Mouse (Mus musculus) hindbrain, embryonic 13.5 days (tissue): ENCODE measurements around the gene Rasl10a. TPM values are rescaled to one million over a fixed set of nuclear protein-coding genes. Genes with fewer than 3 reads are reported as not detected.

Source experiments
- ATAC-seq: fragments of 200-750 bp; cut with Nextera tagmentation; 2 replicates; pipeline ENCODE4 v1.8.0; 2017; ENCODE audit warnings: moderate TSS enrichment; ENCODE audit not compliant: low FRiP score
- H3K27ac ChIP-seq: fragments of 300-500 bp; sonication (generic); 2 replicates; pipeline ENCODE4 v1.5.1; 2015; ENCODE audit warnings: inconsistent platforms, mild to moderate bottlenecking, moderate library complexity
- H3K27me3 ChIP-seq: fragments of 300-500 bp; sonication (generic); 2 replicates; pipeline ENCODE4 v1.6.1; 2015; ENCODE audit warnings: mild to moderate bottlenecking, inconsistent platforms
- H3K36me3 ChIP-seq: fragments of 300-500 bp; sonication (generic); 2 replicates; pipeline ENCODE4 v1.6.1; 2015; ENCODE audit warnings: mild to moderate bottlenecking, inconsistent platforms
- H3K4me1 ChIP-seq: fragments of 300-500 bp; sonication (generic); replicated peaks from 2 replicates; pipeline ENCODE4 v1.6.1; 2015; ENCODE audit warnings: inconsistent platforms
- H3K4me2 ChIP-seq: fragments of 300-500 bp; sonication (generic); 2 replicates; pipeline ENCODE4 v1.6.1; 2015; ENCODE audit warnings: inconsistent platforms, mild to moderate bottlenecking, moderate library complexity
- H3K4me3 ChIP-seq: fragments of 300-500 bp; sonication (generic); 2 replicates; pipeline ENCODE4 v1.5.1; 2015; ENCODE audit warnings: mild to moderate bottlenecking, inconsistent platforms
- H3K9ac ChIP-seq: fragments of 300-500 bp; sonication (generic); 2 replicates; pipeline ENCODE4 v1.6.1; 2015; ENCODE audit warnings: mild to moderate bottlenecking, inconsistent platforms
- H3K9me3 ChIP-seq: fragments of 300-500 bp; sonication (generic); 2 replicates; pipeline ENCODE4 v1.6.1; 2016; ENCODE audit warnings: inconsistent platforms
- WGBS: fragments of 180-500 bp; shearing (Covaris S2); methylation state at CpG from one replicate; pipeline ENCODE4 v1.1.7; 2015; 5-methylcytosine and 5-hydroxymethylcytosine counted together
- polyA plus RNA-seq: library from polyadenylated mRNA; unstranded; fragments of >200 nt; fragmentation: Nextera tagmentation; extraction: Ambion mirVana; gene quantifications from 2 replicates; pipeline ENCODE4 v1.2.1, GENCODE M21; 2015

The Rasl10a gene
- 0.84 and 1.2 TPM in 2 replicates for polyA plus RNA-seq

DNA sequence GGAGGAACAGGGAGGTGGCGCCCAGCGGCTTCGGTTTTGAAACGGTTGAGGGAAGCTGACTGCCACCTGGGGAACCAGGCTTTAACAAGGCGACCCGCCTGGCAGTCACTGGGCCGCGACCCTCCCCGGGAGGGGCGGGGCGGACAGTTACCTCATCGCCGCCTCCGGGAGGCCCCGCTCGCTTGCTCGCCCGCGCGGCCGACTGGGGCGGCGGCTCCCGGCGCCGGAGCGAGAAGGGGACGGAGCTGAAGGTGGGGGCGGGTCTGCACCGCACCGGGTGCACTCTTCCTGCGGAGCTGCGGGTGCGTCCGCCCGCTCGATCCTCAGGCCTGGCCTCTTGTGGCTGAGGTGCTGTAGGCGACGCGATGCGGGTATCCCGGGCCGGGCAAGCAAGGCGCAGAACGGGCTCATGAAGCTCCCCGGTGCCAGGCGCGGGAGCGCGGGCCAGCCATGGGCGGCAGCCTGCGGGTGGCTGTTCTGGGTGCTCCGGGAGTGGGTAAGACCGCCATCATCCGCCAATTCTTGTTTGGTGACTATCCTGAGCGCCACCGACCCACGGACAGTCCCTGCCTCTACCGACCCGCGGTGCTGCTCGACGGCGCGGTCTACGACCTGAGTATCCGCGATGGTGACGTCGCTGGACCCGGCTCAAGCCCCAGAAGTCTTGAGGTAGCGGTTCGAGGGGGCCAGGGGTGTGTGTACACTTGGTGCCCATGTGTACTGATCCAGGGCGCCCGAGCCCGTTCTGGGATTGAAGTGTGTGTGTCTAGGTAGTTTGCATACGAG is at the start of gene Rasl10a:
Gene Rasl10a, plus strand, starts transcription at position 273 of the 786 bp plus-strand sequence.
- peak within 1 kb of the TSS; percentile 49 for H3K4me3 ChIP-seq
- WGBS = 2% methylated on average over 75 of the region's 77 CpGs
- peaks cover 55% of the 10 kb centered on the region for H3K4me1 ChIP-seq
- peaks cover 83% of the 10 kb centered on the region for H3K27me3 ChIP-seq
- no peaks in the 10 kb centered on the region for H3K9me3 ChIP-seq
- H3K27ac ChIP-seq = no peak within 1 kb of the TSS
- peak within 1 kb of the TSS; percentile 79 for H3K4me2 ChIP-seq
- ATAC-seq = peak; percentile 6; the same call in 1 of the 2 replicates
- H3K9ac ChIP-seq = peak within 1 kb of the TSS; percentile 74
- H3K36me3 ChIP-seq = peaks cover 7% of the 10 kb centered on the region

DNA sequence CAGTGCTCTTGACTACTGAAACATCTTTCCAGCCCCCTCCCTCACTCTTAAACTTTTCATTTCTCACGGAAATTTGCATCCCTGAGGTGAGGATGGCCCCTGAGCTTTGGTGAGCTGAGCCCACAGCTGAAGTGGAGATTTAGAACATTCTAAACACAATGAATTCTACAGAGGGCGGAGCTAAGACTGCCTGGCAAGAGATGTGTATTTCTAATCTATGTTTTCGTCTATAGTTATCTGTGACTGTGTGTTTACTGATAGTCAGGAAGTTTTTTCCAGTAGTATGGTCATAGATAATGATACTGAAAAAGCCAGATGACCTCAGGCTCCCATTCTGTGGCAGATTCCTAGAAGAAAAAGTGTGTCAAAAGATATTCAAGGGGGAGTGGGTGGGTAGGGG is 49.1 kb upstream of the Rasl10a start:
- Histone ChIP-seq H3K4me3 (no peak overlapping the region), H3K27me3 (no peaks in the 10 kb centered on the region), H3K4me2 (no peak overlapping the region), H3K27ac (no peak overlapping the region), H3K4me1 (no peaks in the 10 kb centered on the region), H3K9ac (no peak overlapping the region), H3K36me3 (peaks cover 42% of the 10 kb centered on the region), H3K9me3 (no peaks in the 10 kb centered on the region)
- WGBS = 86% methylated on average over 3 of the region's 3 CpGs
- no peak for ATAC-seq

DNA sequence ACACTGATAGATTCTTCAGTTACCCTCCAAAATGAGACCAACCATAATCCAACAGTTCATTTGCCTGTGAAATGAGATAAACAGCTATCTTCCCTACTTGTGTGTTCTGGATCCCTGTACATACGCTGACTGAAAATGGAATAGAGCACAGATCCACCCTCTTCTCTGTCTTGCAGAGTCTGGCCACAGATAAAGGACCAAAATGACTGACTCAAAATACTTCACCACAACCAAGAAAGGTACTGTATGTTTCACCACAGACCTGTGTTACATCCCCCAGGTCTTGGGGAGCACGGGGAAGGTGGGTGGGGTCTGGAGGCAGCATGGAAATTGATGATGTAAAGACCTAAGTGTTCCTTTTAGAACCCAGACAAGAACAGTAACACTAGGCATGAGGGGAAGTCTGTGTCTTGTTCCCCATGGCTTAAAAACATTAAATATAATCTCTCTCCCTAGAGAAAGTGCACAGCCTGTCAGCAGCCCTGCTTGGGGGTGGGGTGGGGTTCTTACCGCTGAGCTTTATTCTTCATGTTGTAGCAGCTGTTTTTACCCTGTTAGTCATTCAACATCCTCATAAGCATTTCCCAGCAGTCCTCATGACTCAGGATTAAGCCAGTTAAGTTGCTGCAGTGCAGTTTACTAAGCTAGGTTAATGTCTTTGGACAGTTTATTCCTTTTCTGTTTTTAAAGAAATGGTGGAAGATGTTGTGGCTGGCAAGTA is 48.4 kb upstream of the Rasl10a start:
- WGBS = 86% methylated on average over 3 of the region's 3 CpGs
- no peak for ATAC-seq
- H3K9me3 ChIP-seq = no peaks in the 10 kb centered on the region
- H3K4me3 ChIP-seq = no peak overlapping the region
- H3K36me3 ChIP-seq = peaks cover 48% of the 10 kb centered on the region
- no peaks in the 10 kb centered on the region for H3K4me1 ChIP-seq
- H3K27me3 ChIP-seq = no peaks in the 10 kb centered on the region
- no peak overlapping the region for H3K9ac ChIP-seq
- H3K27ac ChIP-seq = no peak overlapping the region
- H3K4me2 ChIP-seq = no peak overlapping the region

DNA sequence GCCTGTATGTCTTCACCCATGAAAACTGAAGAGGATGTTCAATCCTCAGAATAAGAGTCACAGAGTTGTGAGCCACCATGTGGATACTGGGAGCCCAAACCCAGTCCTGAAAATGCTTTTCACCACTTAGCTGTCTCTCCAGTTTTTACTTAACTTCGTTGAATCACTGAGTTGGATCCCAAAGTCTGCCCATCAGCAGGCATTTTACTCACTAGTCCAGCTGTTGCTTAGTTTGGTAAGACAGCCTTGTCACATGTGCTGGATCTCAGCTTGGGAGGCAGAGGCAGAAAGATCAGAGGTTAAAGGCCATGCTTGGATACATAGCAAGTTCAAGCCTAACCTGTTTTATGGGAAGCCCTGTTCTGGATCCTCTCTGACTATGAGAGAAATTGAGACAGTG is 47.7 kb upstream of the Rasl10a start:
- Histone ChIP-seq H3K4me1 (no peaks in the 10 kb centered on the region), H3K4me3 (no peak overlapping the region), H3K27me3 (no peaks in the 10 kb centered on the region), H3K36me3 (peaks cover 55% of the 10 kb centered on the region), H3K27ac (no peak overlapping the region), H3K4me2 (no peak overlapping the region), H3K9me3 (no peaks in the 10 kb centered on the region), H3K9ac (no peak overlapping the region)
- no peak for ATAC-seq
- WGBS = 96% methylated on average over 1 of the region's 1 CpGs

DNA sequence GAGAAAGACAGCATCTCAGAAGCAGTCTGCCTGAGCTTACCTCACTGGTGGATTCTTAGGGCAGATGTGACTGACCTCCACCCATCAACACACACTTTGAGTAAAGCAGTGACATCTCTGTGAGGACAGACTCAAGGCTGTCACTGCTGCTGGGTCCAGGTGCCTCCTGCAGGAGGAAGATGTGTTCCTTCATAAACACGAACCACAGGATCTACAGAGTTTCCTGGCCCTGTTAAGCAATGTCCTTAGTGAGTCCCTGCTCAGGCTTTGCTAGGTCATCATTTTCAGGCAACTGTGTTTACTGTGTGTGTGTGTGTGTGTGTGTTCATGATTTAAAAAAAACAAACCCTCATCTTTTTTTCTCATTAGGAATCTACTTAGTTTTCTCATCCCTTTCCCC is 46.4 kb upstream of the Rasl10a start:
- H3K4me2 ChIP-seq = no peak overlapping the region
- no peak overlapping the region for H3K27ac ChIP-seq
- peaks cover 61% of the 10 kb centered on the region for H3K36me3 ChIP-seq
- no peaks in the 10 kb centered on the region for H3K4me1 ChIP-seq
- no peaks in the 10 kb centered on the region for H3K9me3 ChIP-seq
- H3K27me3 ChIP-seq = no peaks in the 10 kb centered on the region
- WGBS = 77% methylated on average over 1 of the region's 1 CpGs
- no peak overlapping the region for H3K9ac ChIP-seq
- H3K4me3 ChIP-seq = no peak overlapping the region
- ATAC-seq = no peak

DNA sequence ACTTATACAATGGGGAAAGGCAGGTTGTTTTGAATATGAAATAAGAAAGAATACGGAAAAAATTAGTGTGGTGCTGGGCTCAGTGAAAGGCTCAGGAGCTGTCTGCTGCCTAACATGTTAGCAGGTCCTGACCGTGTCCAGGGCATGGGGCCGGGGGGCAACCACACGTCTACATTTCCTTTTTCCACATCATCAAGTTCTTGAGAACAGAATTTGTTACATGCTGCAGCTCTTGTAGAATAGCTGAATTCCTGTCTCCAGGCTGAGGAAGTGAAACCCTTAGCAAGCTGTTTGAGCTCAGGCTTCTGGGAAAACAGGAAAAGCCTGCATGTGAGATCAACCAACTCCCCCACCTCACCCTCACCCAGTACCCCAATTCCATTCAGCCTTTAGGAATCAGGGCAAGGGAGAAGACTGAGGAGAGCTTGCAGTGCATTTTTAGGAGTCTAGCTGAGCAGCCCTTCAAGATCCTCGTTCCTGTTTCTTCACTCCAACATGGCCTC is 45.7 kb upstream of the Rasl10a start:
- no peak overlapping the region for H3K4me2 ChIP-seq
- no peak overlapping the region for H3K4me3 ChIP-seq
- H3K36me3 ChIP-seq = peaks cover 69% of the 10 kb centered on the region
- H3K9me3 ChIP-seq = no peaks in the 10 kb centered on the region
- no peak for ATAC-seq
- no peaks in the 10 kb centered on the region for H3K27me3 ChIP-seq
- no peak overlapping the region for H3K27ac ChIP-seq
- H3K9ac ChIP-seq = no peak overlapping the region
- no peaks in the 10 kb centered on the region for H3K4me1 ChIP-seq
- WGBS = 92% methylated on average over 5 of the region's 5 CpGs

DNA sequence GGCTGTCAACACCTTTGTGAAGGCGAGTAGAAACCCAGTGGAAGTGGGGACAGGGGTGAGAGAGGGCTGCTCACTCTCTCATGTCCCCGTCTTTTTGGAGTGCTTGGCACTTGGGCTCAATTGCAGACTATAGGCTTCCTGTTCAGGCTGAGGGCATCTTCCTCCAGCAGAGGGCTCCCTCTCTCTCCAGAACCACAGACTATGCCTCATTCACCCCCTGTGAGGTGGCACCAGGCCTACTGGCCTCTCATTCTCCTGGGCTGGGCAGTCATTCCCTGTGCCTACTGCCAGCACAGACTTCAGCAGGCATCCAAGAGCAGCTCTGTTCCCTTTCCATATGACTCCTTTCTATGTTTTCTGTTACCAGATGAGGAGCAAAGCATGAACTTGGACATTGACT is 42.2 kb upstream of the Rasl10a start:
- WGBS = 68% methylated on average over 2 of the region's 2 CpGs
- Histone ChIP-seq H3K4me2 (no peak overlapping the region), H3K4me1 (no peaks in the 10 kb centered on the region), H3K9ac (no peak overlapping the region), H3K27ac (no peak overlapping the region), H3K9me3 (no peaks in the 10 kb centered on the region), H3K36me3 (peaks cover 87% of the 10 kb centered on the region), H3K27me3 (no peaks in the 10 kb centered on the region), H3K4me3 (no peak overlapping the region)
- no peak for ATAC-seq

DNA sequence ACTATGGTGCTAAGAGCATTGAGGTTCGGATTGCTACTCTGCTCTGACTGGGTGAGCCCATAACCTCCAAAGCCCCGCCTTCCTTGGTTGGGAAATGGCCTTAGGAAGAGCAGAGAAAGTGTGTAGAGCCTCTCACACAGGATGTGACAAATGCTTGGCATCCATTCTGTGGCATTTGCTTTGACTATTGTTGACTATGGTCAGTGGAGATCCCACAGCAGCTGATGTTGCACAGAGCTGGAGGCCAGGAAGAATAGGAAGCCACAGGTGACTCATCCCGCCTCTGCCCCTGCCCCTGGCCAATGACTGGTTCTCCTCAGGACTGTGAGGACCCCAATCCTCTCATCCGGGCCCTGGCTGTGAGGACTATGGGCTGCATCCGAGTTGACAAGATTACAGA is 41.6 kb upstream of the Rasl10a start:
- no peaks in the 10 kb centered on the region for H3K4me1 ChIP-seq
- H3K27me3 ChIP-seq = no peaks in the 10 kb centered on the region
- no peak overlapping the region for H3K27ac ChIP-seq
- H3K4me2 ChIP-seq = no peak overlapping the region
- peaks cover 88% of the 10 kb centered on the region for H3K36me3 ChIP-seq
- WGBS = 98% methylated on average over 5 of the region's 5 CpGs
- no peaks in the 10 kb centered on the region for H3K9me3 ChIP-seq
- no peak overlapping the region for H3K4me3 ChIP-seq
- ATAC-seq = no peak
- no peak overlapping the region for H3K9ac ChIP-seq

DNA sequence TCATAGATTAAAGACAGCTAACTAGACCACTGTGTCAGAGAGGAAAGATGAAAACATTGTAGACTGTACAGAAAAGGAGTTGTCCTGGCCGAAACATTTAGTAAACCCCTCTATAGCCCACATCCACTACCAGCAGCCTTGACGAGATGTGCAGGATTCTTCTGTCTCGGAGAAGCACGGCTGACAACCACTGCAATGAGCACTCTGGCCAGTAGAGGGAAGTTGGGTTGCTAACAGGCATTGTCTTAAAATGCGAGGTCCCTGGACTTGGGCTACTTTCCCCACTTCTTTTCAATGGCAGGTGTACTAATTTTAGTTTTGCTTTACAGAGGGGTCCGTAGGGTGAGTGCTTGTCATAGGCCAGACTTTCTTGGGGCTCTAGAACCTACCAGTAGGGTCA is 40.4 kb upstream of the Rasl10a start:
- 72% methylated on average over 6 of the region's 6 CpGs for WGBS
- ATAC-seq = no peak

DNA sequence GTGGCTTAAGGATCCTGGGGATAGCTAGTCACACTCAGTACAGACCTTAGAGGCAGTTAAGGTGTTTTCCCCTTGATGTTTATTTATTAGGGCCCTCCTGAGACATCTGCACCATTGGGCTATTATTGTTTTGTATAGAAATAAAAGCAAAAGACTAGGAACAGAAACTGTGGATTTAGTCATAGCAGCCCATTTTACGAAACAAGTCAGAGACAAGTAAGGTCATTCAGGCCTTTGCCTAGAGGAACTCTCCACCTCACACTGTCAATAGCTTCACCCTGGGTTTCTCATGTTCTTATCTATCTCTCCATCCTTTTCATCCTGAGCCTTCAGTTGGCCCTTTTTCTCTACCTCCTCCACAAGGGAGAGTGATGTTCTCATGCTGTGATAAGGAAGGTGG is 32.8 kb upstream of the Rasl10a start:
- H3K4me2 ChIP-seq = no peak overlapping the region
- WGBS = 100% methylated on average over 1 of the region's 1 CpGs
- no peak overlapping the region for H3K4me3 ChIP-seq
- H3K36me3 ChIP-seq = peaks cover 86% of the 10 kb centered on the region
- no peak overlapping the region for H3K9ac ChIP-seq
- H3K4me1 ChIP-seq = no peaks in the 10 kb centered on the region
- H3K27me3 ChIP-seq = no peaks in the 10 kb centered on the region
- no peak for ATAC-seq
- no peaks in the 10 kb centered on the region for H3K9me3 ChIP-seq
- no peak overlapping the region for H3K27ac ChIP-seq

More for the DNA sequence above, 40.4 kb upstream of the Rasl10a start:
- Histone ChIP-seq H3K9ac (no peak overlapping the region), H3K27me3 (no peaks in the 10 kb centered on the region), H3K9me3 (no peaks in the 10 kb centered on the region), H3K27ac (no peak overlapping the region), H3K4me2 (no peak overlapping the region), H3K4me1 (no peaks in the 10 kb centered on the region), H3K4me3 (no peak overlapping the region), H3K36me3 (peaks cover 84% of the 10 kb centered on the region)

DNA sequence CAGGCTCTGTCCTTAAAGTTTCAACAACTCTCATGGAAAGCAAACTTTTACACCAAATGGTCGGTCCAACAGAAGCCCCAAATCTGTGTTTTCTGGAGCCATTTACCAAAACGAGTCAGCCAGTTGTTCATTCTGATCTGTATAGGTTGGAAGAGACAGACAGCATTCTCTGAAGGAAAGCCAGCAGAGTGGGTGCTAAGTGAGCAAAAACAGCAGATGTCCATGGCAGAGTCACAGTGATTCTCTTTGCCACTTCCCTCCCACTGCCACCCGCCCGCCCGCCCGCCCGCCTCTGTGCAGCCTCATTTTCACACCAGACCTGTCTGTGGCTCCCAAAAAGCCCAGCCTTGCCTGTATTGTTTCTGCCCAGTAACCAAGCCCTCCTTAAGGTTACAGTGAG is 29.7 kb upstream of the Rasl10a start:
- no peak for ATAC-seq
- Histone ChIP-seq H3K27ac (no peak overlapping the region), H3K9ac (no peak overlapping the region), H3K27me3 (no peaks in the 10 kb centered on the region), H3K36me3 (peaks cover 99% of the 10 kb centered on the region), H3K4me1 (no peaks in the 10 kb centered on the region), H3K9me3 (no peaks in the 10 kb centered on the region), H3K4me3 (no peak overlapping the region), H3K4me2 (no peak overlapping the region)
- WGBS = 95% methylated on average over 7 of the region's 7 CpGs

DNA sequence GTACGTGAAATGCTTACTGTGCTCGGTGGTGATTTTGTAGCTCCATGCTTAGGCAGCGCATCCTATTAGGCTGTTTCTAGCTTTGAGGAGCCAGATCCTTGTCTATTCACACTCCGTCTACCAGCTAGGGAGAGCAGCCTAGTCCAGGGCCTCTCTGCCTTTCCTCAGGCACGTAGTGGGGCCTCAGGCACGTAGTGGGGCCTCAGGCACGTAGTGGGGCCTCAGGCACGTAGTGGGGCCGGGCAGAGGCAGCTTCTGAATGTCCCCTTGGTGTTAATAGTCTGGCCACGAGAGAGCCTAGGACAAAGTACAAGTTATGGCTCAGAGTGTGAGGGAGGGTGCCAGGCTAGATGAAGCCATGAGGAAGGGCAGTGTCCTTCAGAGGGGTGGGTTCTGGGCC is 25.2 kb upstream of the Rasl10a start:
- Histone ChIP-seq H3K27me3 (no peaks in the 10 kb centered on the region), H3K9ac (no peak overlapping the region), H3K4me1 (no peaks in the 10 kb centered on the region), H3K36me3 (peaks cover 100% of the 10 kb centered on the region), H3K27ac (no peak overlapping the region), H3K4me2 (no peak overlapping the region), H3K9me3 (no peaks in the 10 kb centered on the region), H3K4me3 (no peak overlapping the region)
- no peak for ATAC-seq
- 93% methylated on average over 10 of the region's 10 CpGs for WGBS
